Mouse (Mus musculus): ENCODE measurements around the gene Dpy19l1.

Dpy19l1 gene

DNA sequence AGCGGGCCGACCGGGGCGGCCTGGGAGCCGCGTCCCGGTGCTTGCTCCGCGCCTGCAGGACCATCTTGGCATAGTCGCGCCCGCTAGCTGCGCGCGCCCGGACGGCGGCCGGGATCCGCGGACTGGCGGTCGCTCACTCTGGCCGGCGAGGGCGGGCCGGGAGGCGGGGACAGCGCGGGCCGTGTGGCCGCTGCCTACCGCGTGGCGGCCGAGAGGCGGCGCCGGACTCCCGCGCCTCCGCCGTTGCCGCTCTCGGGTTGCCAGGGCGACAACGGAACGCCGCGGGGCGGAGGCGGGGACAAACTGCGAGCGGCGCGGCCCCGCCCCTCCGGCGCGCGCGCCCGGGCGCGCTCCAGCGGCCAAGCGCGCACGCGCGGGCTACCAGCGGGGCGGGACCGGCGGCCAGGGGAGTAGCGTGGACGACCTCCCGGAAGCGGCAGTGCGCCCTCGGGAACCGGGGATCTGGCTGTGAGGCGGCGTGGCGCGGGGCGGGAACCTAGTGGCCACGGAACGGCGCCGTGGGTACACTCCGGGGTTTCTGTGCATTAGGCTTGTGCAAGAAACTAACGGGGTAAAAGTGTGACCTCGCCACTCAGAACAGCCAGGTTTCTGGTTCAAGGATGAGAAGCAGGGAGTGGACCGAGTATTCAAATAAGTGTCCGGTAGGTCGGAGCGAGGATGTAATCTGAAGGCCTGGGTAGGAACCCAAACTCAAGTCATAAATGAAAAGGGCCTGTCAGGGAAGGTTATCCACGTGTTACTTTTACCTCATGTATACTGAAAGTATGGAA is at the start of gene Dpy19l1:
Gene Dpy19l1, minus strand, starts transcription at position 74 of the 791 bp plus-strand sequence.
- TF ChIP-seq POU5F1 (IDR thresholded peaks at IDR 0.05; ENCODE audit: borderline replicate concordance, low read length) (no peak), CTCF (conservative IDR thresholded peaks at IDR 0.05; ENCODE audit: low read length) (no peak), NANOG (IDR thresholded peaks at IDR 0.05; ENCODE audit: borderline replicate concordance, low read length) (no peak)
- Histone ChIP-seq H3K36me3 (ENCODE audit: insufficient read depth, low read length) (0 out of 2 replicates have a peak, but pooled peaks cover 5% of the 10 kb centered on the region), H3K9me3 (ENCODE audit: low read length) (no peaks in the 10 kb centered on the region), H3K27me3 (ENCODE audit: insufficient read depth, low read length) (no peaks in the 10 kb centered on the region), H3K4me1 (replicated peaks; ENCODE audit: low read depth, low read length) (peaks cover 60% of the 10 kb centered on the region), H3K4me3 (replicated peaks; ENCODE audit: low read length) (peak within 1 kb of the TSS; percentile 91)

DNA sequence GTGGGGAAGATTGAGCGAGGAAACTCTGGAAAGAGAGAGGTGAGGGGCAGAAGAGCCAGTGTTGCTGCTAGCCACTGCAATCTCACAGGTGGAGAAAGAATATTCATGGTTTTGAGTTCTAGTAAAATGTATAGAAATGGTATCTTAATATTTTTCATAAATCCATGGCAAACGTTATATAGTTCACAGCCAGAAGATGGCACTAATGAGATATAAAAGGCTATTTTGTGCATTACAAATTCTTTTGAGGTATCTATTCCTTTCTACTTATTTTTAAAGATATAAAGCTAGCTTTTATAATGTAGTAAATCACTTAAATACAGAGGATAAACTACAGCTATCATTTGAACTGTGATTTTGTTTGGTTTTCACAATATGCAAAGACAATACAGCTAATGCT is 35.2 kb upstream of the Dpy19l1 start:
- H3K9me3 ChIP-seq (ENCODE audit: low read length): no peaks in the 10 kb centered on the region
- no peaks in the 10 kb centered on the region for H3K36me3 ChIP-seq (ENCODE audit: insufficient read depth, low read length)
- H3K27me3 ChIP-seq (ENCODE audit: insufficient read depth, low read length): no peaks in the 10 kb centered on the region
- no peaks in the 10 kb centered on the region for H3K4me1 ChIP-seq (replicated peaks; ENCODE audit: low read depth, low read length)
- TF ChIP-seq POU5F1 (IDR thresholded peaks at IDR 0.05; ENCODE audit: borderline replicate concordance, low read length) (no peak), NANOG (IDR thresholded peaks at IDR 0.05; ENCODE audit: borderline replicate concordance, low read length) (no peak), CTCF (conservative IDR thresholded peaks at IDR 0.05; ENCODE audit: low read length) (no peak)
- H3K4me3 ChIP-seq (replicated peaks; ENCODE audit: low read length): no peak overlapping the region

DNA sequence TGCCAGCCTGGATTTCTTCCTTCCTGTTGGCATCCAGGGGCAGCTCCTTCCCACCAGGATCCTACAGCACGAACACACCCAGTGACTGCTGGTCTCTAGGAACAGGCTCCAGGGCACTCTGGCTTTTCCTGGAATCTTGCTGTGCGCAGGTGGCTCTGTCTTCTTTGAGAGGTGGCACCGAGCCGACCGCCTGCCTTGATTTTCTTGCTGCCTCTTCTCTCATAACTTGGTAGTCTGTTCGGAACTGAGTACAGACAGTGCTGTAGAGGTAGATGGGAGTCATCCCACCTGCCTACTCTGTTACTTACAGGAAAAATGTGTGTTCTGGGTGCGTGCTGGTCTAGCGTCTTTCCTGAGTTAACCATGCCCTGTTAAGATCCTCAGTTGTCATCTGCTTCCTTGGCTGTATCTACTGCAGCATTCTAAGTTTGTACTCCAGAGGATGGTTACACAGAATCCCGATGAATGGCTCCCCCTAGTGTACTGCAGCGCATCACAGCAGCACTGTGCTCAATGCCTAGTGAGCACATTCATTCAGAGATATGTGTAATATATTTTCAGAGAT is 13.7 kb upstream of the Dpy19l1 start:
- no peak for TF ChIP-seq POU5F1 (IDR thresholded peaks at IDR 0.05; ENCODE audit: borderline replicate concordance, low read length)
- TF ChIP-seq NANOG (IDR thresholded peaks at IDR 0.05; ENCODE audit: borderline replicate concordance, low read length): no peak
- TF ChIP-seq CTCF (conservative IDR thresholded peaks at IDR 0.05; ENCODE audit: low read length): peak; percentile 80
- Histone ChIP-seq H3K9me3 (ENCODE audit: low read length) (no peaks in the 10 kb centered on the region), H3K36me3 (ENCODE audit: insufficient read depth, low read length) (no peaks in the 10 kb centered on the region), H3K27me3 (ENCODE audit: insufficient read depth, low read length) (peaks cover 2% of the 10 kb centered on the region; the same call in 1 of the 2 replicates), H3K4me3 (replicated peaks; ENCODE audit: low read length) (no peak overlapping the region), H3K4me1 (replicated peaks; ENCODE audit: low read depth, low read length) (no peaks in the 10 kb centered on the region; the same call in 1 of the 2 replicates)

DNA sequence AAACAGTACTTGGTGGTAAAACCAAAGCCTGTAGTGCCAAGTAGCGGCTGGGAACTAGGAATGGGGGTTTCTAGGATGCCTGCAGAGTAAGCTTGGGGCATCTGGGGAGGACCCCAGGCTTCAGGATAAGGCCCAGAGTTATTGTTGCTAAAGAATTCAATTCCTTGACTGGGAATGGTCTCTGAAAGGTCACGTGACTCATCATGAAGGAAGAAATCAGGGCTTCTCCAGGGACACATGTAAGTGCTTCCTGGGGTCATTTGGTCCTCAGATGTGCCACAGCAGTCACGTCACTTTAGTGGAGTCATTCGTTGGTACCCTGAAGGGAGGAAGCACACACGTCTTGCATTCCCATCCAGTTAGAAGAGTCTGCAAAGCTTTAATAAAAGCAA is 11.1 kb upstream of the Dpy19l1 start:
- no peaks in the 10 kb centered on the region; the same call in 1 of the 2 replicates for H3K4me1 ChIP-seq (replicated peaks; ENCODE audit: low read depth, low read length)
- peaks cover 2% of the 10 kb centered on the region; the same call in 1 of the 2 replicates for H3K27me3 ChIP-seq (ENCODE audit: insufficient read depth, low read length)

DNA sequence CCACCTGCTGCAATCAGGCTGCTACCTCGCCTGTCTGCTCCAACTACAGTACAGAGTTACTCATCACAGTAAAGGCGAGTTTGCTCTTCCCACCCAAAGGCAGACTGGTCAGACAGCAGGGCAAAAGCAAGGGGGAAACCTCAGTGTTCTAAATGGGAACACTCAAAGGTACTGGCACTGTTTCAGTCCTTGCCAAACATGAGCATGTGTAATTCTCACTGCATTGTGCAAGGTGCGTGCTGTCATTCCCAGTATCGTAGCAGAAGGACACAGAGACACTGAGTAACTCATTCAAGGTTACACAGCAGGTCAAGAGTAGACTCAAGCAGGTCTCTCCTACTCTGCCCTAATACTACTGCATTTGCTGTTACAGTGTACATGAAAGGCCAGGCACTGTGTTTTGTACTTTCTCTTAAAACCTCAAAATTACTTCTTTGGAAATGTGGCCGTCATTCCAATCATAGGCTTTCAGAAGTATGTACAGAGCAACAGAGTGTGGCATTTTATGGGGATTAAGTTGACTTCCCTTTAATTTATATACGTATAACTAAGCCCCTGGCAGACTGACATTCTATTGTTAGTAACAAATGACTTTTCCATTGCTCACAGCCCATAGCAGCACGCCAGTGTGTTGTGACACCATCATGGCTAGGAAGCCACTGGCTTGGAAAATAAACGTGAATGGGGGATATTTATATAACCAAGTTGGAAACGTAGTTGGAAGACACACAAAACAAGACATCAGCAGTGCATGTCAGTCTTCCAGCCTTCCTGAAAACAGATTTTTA is 10.5 kb upstream of the Dpy19l1 start:
- no peaks in the 10 kb centered on the region for H3K9me3 ChIP-seq (ENCODE audit: low read length)
- TF ChIP-seq NANOG (IDR thresholded peaks at IDR 0.05; ENCODE audit: borderline replicate concordance, low read length) (no peak), CTCF (conservative IDR thresholded peaks at IDR 0.05; ENCODE audit: low read length) (no peak), POU5F1 (IDR thresholded peaks at IDR 0.05; ENCODE audit: borderline replicate concordance, low read length) (no peak)
- H3K27me3 ChIP-seq (ENCODE audit: insufficient read depth, low read length): peaks cover 2% of the 10 kb centered on the region; the same call in 1 of the 2 replicates
- H3K4me1 ChIP-seq (replicated peaks; ENCODE audit: low read depth, low read length): no peaks in the 10 kb centered on the region; the same call in 1 of the 2 replicates
- H3K36me3 ChIP-seq (ENCODE audit: insufficient read depth, low read length): no peaks in the 10 kb centered on the region
- H3K4me3 ChIP-seq (replicated peaks; ENCODE audit: low read length): no peak overlapping the region

More for the DNA sequence above, 11.1 kb upstream of the Dpy19l1 start:
- Histone ChIP-seq H3K4me3 (replicated peaks; ENCODE audit: low read length) (no peak overlapping the region), H3K9me3 (ENCODE audit: low read length) (no peaks in the 10 kb centered on the region), H3K36me3 (ENCODE audit: insufficient read depth, low read length) (no peaks in the 10 kb centered on the region)
- TF ChIP-seq POU5F1 (IDR thresholded peaks at IDR 0.05; ENCODE audit: borderline replicate concordance, low read length) (no peak), NANOG (IDR thresholded peaks at IDR 0.05; ENCODE audit: borderline replicate concordance, low read length) (no peak), CTCF (conservative IDR thresholded peaks at IDR 0.05; ENCODE audit: low read length) (no peak)

DNA sequence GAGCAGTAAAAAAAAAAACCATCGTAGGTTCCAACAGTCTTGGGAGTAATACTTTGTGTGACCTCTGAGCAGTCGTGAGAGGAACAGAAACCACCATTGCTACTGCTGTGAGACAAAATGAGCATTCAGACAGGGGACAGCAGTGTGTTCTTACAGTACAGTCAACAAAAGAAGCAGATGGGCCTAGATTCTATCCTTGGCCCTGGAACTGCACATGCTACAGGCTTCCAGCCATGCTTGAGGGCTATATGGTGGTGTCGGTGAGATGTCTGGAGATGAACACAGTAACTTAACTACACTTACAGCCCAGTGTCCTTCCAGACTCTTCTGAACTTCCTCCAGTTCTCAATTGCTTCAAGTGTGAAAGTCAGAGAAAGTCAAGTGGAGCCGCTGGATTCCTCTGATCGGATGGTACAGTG is 9.2 kb upstream of the Dpy19l1 start:
- Histone ChIP-seq H3K4me1 (replicated peaks; ENCODE audit: low read depth, low read length) (no peaks in the 10 kb centered on the region; the same call in 1 of the 2 replicates), H3K36me3 (ENCODE audit: insufficient read depth, low read length) (no peaks in the 10 kb centered on the region), H3K4me3 (replicated peaks; ENCODE audit: low read length) (no peak overlapping the region), H3K9me3 (ENCODE audit: low read length) (no peaks in the 10 kb centered on the region), H3K27me3 (ENCODE audit: insufficient read depth, low read length) (peaks cover 2% of the 10 kb centered on the region; the same call in 1 of the 2 replicates)
- TF ChIP-seq CTCF (conservative IDR thresholded peaks at IDR 0.05; ENCODE audit: low read length) (no peak), POU5F1 (IDR thresholded peaks at IDR 0.05; ENCODE audit: borderline replicate concordance, low read length) (no peak), NANOG (IDR thresholded peaks at IDR 0.05; ENCODE audit: borderline replicate concordance, low read length) (no peak)

DNA sequence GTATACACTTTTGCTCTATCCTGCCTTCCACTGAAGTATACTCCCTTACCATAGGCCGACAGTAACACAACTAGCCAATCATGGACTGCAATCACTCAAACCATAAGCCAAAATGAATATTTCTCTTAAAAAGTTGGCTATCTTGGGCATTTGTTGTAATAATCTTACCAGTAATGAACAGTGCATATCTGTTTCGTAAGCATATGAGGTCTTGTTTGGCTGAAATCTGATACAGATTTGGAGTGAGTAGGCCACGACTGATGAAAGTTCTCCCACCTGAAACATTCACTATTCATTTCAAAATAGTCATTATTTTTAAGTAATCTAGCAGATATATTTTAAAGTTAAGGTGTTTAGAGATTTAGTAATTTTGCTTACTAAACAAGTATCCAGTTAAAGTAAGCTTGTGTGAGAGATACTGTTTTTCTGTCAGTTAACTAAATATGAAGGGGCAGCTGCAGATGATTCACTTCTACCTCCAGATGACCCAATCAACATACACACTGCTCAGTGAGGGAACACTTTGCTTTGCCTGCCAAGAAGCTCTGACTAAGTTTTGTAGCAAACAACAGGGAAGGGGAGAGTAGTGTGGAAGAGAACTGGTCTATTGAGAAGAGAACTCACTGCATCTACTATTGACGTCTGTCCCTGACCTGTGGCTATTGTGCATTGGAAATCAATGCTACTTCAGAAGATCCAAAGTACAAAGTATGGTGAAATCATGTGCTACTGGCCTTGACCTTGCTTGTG is 8.6 kb upstream of the Dpy19l1 start:
- TF ChIP-seq CTCF (conservative IDR thresholded peaks at IDR 0.05; ENCODE audit: low read length): no peak
- TF ChIP-seq NANOG (IDR thresholded peaks at IDR 0.05; ENCODE audit: borderline replicate concordance, low read length): no peak
- no peak for TF ChIP-seq POU5F1 (IDR thresholded peaks at IDR 0.05; ENCODE audit: borderline replicate concordance, low read length)
- H3K36me3 ChIP-seq (ENCODE audit: insufficient read depth, low read length): no peaks in the 10 kb centered on the region
- H3K4me1 ChIP-seq (replicated peaks; ENCODE audit: low read depth, low read length): no peaks in the 10 kb centered on the region; the same call in 1 of the 2 replicates
- H3K4me3 ChIP-seq (replicated peaks; ENCODE audit: low read length): no peak overlapping the region
- no peaks in the 10 kb centered on the region for H3K9me3 ChIP-seq (ENCODE audit: low read length)
- H3K27me3 ChIP-seq (ENCODE audit: insufficient read depth, low read length): peaks cover 2% of the 10 kb centered on the region; the same call in 1 of the 2 replicates
